In the genomic region with DNA sequence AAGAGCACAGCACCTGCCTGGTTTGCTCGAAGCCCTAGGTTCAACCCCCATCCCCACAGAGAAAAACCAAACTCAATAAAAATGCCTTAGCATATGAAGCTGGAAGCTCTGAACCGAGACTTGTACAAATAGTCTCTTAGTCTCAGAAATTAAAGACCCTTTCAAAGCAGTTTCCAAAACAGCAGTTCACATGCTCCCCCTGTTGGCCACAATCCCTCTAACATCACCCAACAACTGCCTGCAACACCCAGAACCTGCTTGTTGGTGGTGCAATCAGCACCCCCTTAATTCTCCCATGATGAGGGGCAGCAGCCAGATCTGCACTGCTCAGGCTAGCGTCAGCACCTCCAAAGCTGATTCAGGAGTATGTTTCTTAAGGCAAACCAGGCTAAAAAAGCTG, we compare ENCODE assay signal across 11 mouse cellular contexts. TPM values are rescaled to one million over a fixed set of nuclear protein-coding genes. Genes with fewer than 3 reads are reported as not detected.
A peak's percentile ranks its signal among the peaks of the same experiment; 100 is the strongest.
DNase-seq lines count a peak whose midpoint lies in the region; ATAC-seq and TF ChIP-seq lines count a peak whose summit lies in the region.
"Had no signal": no experiment of that assay in that cellular context is flagged by ENCODE, and none has a peak within 500 bp of the region (broad histone marks: within the 10 kb centered on the region; RNA-seq: fewer than 3 reads in every experiment).

No protein-coding gene starts in this region.

- peaks cover 100% of the 10 kb centered on the region for H3K36me3 ChIP-seq in forebrain, embryonic 14.5 days (ENCODE audit: control insufficient read depth, insufficient read depth, low read length)
- H3K36me3 ChIP-seq in forebrain, embryonic 13.5 days (ENCODE audit: poor library complexity, severe bottlenecking) = peaks cover 100% of the 10 kb centered on the region

- DNase-seq in forebrain, embryonic 14.5 days (ENCODE audit: low spot score) = peak; percentile 50
- DNase-seq in lung, adult 2 months = no peak
- DNase-seq in lung, adult 18-20 months = no peak
- DNase-seq in forelimb bud, embryonic 11.5 days (ENCODE audit: low read depth, low spot score) = peak; percentile 28
- DNase-seq in lung, postnatal 10 days = peak; percentile 74
- no peak for DNase-seq in adrenal gland, adult 2 months

- TF ChIP-seq CTCF in lung, adult 2 months (IDR thresholded peaks at IDR 0.05; ENCODE audit: insufficient read depth, low read length) = peak; percentile 27; the same call in 1 of the 2 replicates

- no peaks in the 10 kb centered on the region for H3K4me1 ChIP-seq in forebrain, embryonic 14.5 days (ENCODE audit: control insufficient read depth, insufficient read depth, low read length)
- no peaks in the 10 kb centered on the region for H3K4me1 ChIP-seq in forebrain, embryonic 13.5 days
- no peaks in the 10 kb centered on the region for H3K4me1 ChIP-seq in lung, adult 2 months (ENCODE audit: control insufficient read depth, insufficient read depth, low read length)

- H3K27me3 ChIP-seq in forebrain, embryonic 14.5 days (replicated peaks; ENCODE audit: control insufficient read depth, insufficient read depth, low read length) = no peaks in the 10 kb centered on the region
- no peaks in the 10 kb centered on the region for H3K27me3 ChIP-seq in forebrain, embryonic 13.5 days
- H3K27me3 ChIP-seq: limb, embryonic 13.5 days had no signal

- no peaks in the 10 kb centered on the region for H3K9me3 ChIP-seq in forebrain, embryonic 14.5 days (replicated peaks; ENCODE audit: control insufficient read depth, low read length)
- no peaks in the 10 kb centered on the region for H3K9me3 ChIP-seq in forebrain, embryonic 13.5 days (replicated peaks)
- H3K9me3 ChIP-seq: G1E; limb, embryonic 13.5 days had no signal

- no peak for TF ChIP-seq POLR2A in lung, adult 2 months (IDR thresholded peaks at IDR 0.05; ENCODE audit: borderline replicate concordance, extremely low read depth, low read depth, low read length)

- no peak overlapping the region for H3K4me3 ChIP-seq in forebrain, embryonic 14.5 days (ENCODE audit: low read depth, low read length)
- H3K4me3 ChIP-seq in forebrain, embryonic 13.5 days = no peak overlapping the region
- no peak overlapping the region for H3K4me3 ChIP-seq in lung, adult 2 months (replicated peaks; ENCODE audit: extremely low read depth, low read depth, low read length)
- H3K4me3 ChIP-seq: erythroblast, embryonic 14.5 days; limb, embryonic 13.5 days had no signal

- H3K9ac ChIP-seq in forebrain, embryonic 14.5 days (ENCODE audit: low read length) = no peak overlapping the region
- H3K9ac ChIP-seq in forebrain, embryonic 13.5 days = no peak overlapping the region
- H3K9ac ChIP-seq: limb, embryonic 13.5 days had no signal

- 87% methylated on average over 3 of the region's 3 CpGs for WGBS in forebrain, embryonic 14.5 days
- WGBS in forebrain, embryonic 13.5 days = 84% methylated on average over 3 of the region's 3 CpGs
- WGBS in lung, adult 2 months = 65% methylated on average over 3 of the region's 3 CpGs

- no peak overlapping the region for H3K4me2 ChIP-seq in forebrain, embryonic 14.5 days (ENCODE audit: low read length)
- H3K4me2 ChIP-seq in forebrain, embryonic 13.5 days = no peak overlapping the region
- H3K4me2 ChIP-seq: limb, embryonic 13.5 days had no signal

- no peak for ATAC-seq in forebrain, embryonic 14.5 days
- ATAC-seq in forebrain, embryonic 13.5 days = no peak
- ATAC-seq in erythroblast, adult 5-6 weeks (replicated peaks; ENCODE audit: low FRiP score, poor library complexity, severe bottlenecking) = no peak

- no peak overlapping the region for H3K27ac ChIP-seq in forebrain, embryonic 14.5 days (ENCODE audit: low read depth, low read length)
- H3K27ac ChIP-seq in forebrain, embryonic 13.5 days = no peak overlapping the region
- H3K27ac ChIP-seq: limb, embryonic 13.5 days had no signal

RNA-seq across cellular contexts. Expression of a gene that starts 13.9 kb away (rescaled TPM):
- not detected in 2 replicates for polyA plus RNA-seq in forebrain, embryonic 14.5 days (2014; fragmentation: Nextera tagmentation; extraction: Ambion mirVana)
- not detected in 2 replicates for polyA plus RNA-seq in forebrain, embryonic 13.5 days (2015; fragmentation: Nextera tagmentation; extraction: Ambion mirVana)
- 0.43 and 1.7 TPM in 2 replicates for polyA plus RNA-seq in lung, adult 2 months (2012; rRNA removed)
- total RNA-seq in erythroblast, adult 5-6 weeks (2015; ENCODE audit: low replicate concordance) = not detected in 2 replicates
- not detected in 2 replicates for total RNA-seq in erythroblast, adult 5-6 weeks (2017; ENCODE audit: low replicate concordance)
- 1 to 10 TPM in 1 of 2 experiments, not detected in 1; 1.7 TPM for total RNA-seq in adrenal gland, adult 2 months (2021)
- polyA plus RNA-seq in adrenal gland, adult 2 months (2012; rRNA removed) = 0.11 and 0.29 TPM in 2 replicates
- total RNA-seq: G1E had no signal
- polyA plus RNA-seq: erythroblast, embryonic 14.5 days had no signal

Comparison
In these comparisons a context has a peak if more than half of its experiments do, and no peak if none do; other contexts are left out.
1. DNase-seq: peak in forebrain, embryonic 14.5 days (single experiment), forelimb bud, embryonic 11.5 days (single experiment) and lung, postnatal 10 days (single experiment); none in lung, adult 2 months (single experiment), lung, adult 18-20 months (0 of 2) and adrenal gland, adult 2 months (single experiment).